Mouse (Mus musculus): ENCODE data around the gene Gm20696. TPM values are rescaled to one million over a fixed set of nuclear protein-coding genes. Genes with fewer than 3 reads are reported as not detected.
A peak's percentile ranks its signal among the peaks of the same experiment; 100 is the strongest.

Gm20696 gene
- polyA plus RNA-seq, 1 experiment from 2014 or later = 6.3 TPM

- 25% methylated on average over 12 of the region's 12 CpGs for WGBS
- Histone ChIP-seq H3K4me2 (ENCODE audit: low read length) (no peak overlapping the region), H3K4me1 (replicated peaks; ENCODE audit: control insufficient read depth, insufficient read depth, low read length) (peaks cover 34% of the 10 kb centered on the region), H3K4me3 (replicated peaks; ENCODE audit: low read length) (no peak overlapping the region), H3K9ac (replicated peaks; ENCODE audit: low read depth, low read length) (no peak overlapping the region), H3K27ac (ENCODE audit: low read length) (0 out of 2 replicates have a peak overlapping the region, but pooled peaks have one; percentile 28), H3K27me3 (replicated peaks; ENCODE audit: control insufficient read depth, insufficient read depth, low read length) (no peaks in the 10 kb centered on the region), H3K36me3 (ENCODE audit: control insufficient read depth, insufficient read depth) (no peaks in the 10 kb centered on the region), H3K9me3 (ENCODE audit: control insufficient read depth, low read length) (no peaks in the 10 kb centered on the region)
- ATAC-seq = no peak
Measured at GRCm38 (mm10) chr6:99263061-99263885, 403.3 kb downstream of the Gm20696 start.

GRCm38 (mm10) chr6:99261737-99262130 is 404.9 kb downstream of the Gm20696 start:
- Histone ChIP-seq H3K9me3 (ENCODE audit: control insufficient read depth, low read length) (no peaks in the 10 kb centered on the region), H3K27ac (ENCODE audit: low read length) (no peak overlapping the region), H3K4me1 (replicated peaks; ENCODE audit: control insufficient read depth, insufficient read depth, low read length) (peaks cover 29% of the 10 kb centered on the region), H3K27me3 (replicated peaks; ENCODE audit: control insufficient read depth, insufficient read depth, low read length) (no peaks in the 10 kb centered on the region), H3K9ac (replicated peaks; ENCODE audit: low read depth, low read length) (no peak overlapping the region), H3K4me2 (ENCODE audit: low read length) (no peak overlapping the region), H3K36me3 (ENCODE audit: control insufficient read depth, insufficient read depth) (no peaks in the 10 kb centered on the region), H3K4me3 (replicated peaks; ENCODE audit: low read length) (no peak overlapping the region)
- 52% methylated on average over 4 of the region's 4 CpGs for WGBS
- no peak for ATAC-seq

- Histone ChIP-seq H3K27me3 (replicated peaks; ENCODE audit: control insufficient read depth, insufficient read depth, low read length) (no peaks in the 10 kb centered on the region), H3K4me1 (replicated peaks; ENCODE audit: control insufficient read depth, insufficient read depth, low read length) (peaks cover 23% of the 10 kb centered on the region), H3K4me2 (ENCODE audit: low read length) (no peak overlapping the region), H3K36me3 (ENCODE audit: control insufficient read depth, insufficient read depth) (no peaks in the 10 kb centered on the region), H3K9ac (replicated peaks; ENCODE audit: low read depth, low read length) (no peak overlapping the region), H3K9me3 (ENCODE audit: control insufficient read depth, low read length) (no peaks in the 10 kb centered on the region), H3K4me3 (replicated peaks; ENCODE audit: low read length) (no peak overlapping the region), H3K27ac (ENCODE audit: low read length) (no peak overlapping the region)
- ATAC-seq = no peak
- WGBS = 46% methylated on average over 11 of the region's 11 CpGs
Measured at GRCm38 (mm10) chr6:99260941-99261736, 405.5 kb downstream of the Gm20696 start.

GRCm38 (mm10) chr6:99258346-99258745 is 408.3 kb downstream of the Gm20696 start:
- H3K4me2 ChIP-seq (ENCODE audit: low read length) = no peak overlapping the region
- no peak overlapping the region for H3K27ac ChIP-seq (ENCODE audit: low read length)
- H3K4me1 ChIP-seq (replicated peaks; ENCODE audit: control insufficient read depth, insufficient read depth, low read length) = 0 out of 2 replicates have a peak, but pooled peaks cover 3% of the 10 kb centered on the region
- H3K36me3 ChIP-seq (ENCODE audit: control insufficient read depth, insufficient read depth) = no peaks in the 10 kb centered on the region
- H3K9me3 ChIP-seq (ENCODE audit: control insufficient read depth, low read length) = no peaks in the 10 kb centered on the region
- ATAC-seq = no peak
- H3K27me3 ChIP-seq (replicated peaks; ENCODE audit: control insufficient read depth, insufficient read depth, low read length) = no peaks in the 10 kb centered on the region
- no peak overlapping the region for H3K4me3 ChIP-seq (replicated peaks; ENCODE audit: low read length)
- WGBS = 81% methylated on average over 5 of the region's 5 CpGs
- H3K9ac ChIP-seq (replicated peaks; ENCODE audit: low read depth, low read length) = no peak overlapping the region

GRCm38 (mm10) chr6:99257676-99258075 is 408.9 kb downstream of the Gm20696 start:
- ATAC-seq = no peak
- no peak overlapping the region for H3K4me2 ChIP-seq (ENCODE audit: low read length)
- no peak overlapping the region for H3K4me3 ChIP-seq (replicated peaks; ENCODE audit: low read length)
- no peaks in the 10 kb centered on the region for H3K27me3 ChIP-seq (replicated peaks; ENCODE audit: control insufficient read depth, insufficient read depth, low read length)
- no peaks in the 10 kb centered on the region for H3K9me3 ChIP-seq (ENCODE audit: control insufficient read depth, low read length)
- 83% methylated on average over 2 of the region's 2 CpGs for WGBS
- no peaks in the 10 kb centered on the region for H3K36me3 ChIP-seq (ENCODE audit: control insufficient read depth, insufficient read depth)
- H3K27ac ChIP-seq (ENCODE audit: low read length) = no peak overlapping the region
- H3K9ac ChIP-seq (replicated peaks; ENCODE audit: low read depth, low read length) = no peak overlapping the region
- peaks cover 5% of the 10 kb centered on the region; the same call in 1 of the 2 replicates for H3K4me1 ChIP-seq (replicated peaks; ENCODE audit: control insufficient read depth, insufficient read depth, low read length)

- Histone ChIP-seq H3K27ac (ENCODE audit: low read length) (no peak overlapping the region), H3K9ac (replicated peaks; ENCODE audit: low read depth, low read length) (no peak overlapping the region), H3K4me1 (replicated peaks; ENCODE audit: control insufficient read depth, insufficient read depth, low read length) (peaks cover 2% of the 10 kb centered on the region; the same call in 1 of the 2 replicates), H3K9me3 (ENCODE audit: control insufficient read depth, low read length) (no peaks in the 10 kb centered on the region), H3K4me2 (ENCODE audit: low read length) (no peak overlapping the region), H3K36me3 (ENCODE audit: control insufficient read depth, insufficient read depth) (no peaks in the 10 kb centered on the region), H3K4me3 (replicated peaks; ENCODE audit: low read length) (no peak overlapping the region), H3K27me3 (replicated peaks; ENCODE audit: control insufficient read depth, insufficient read depth, low read length) (no peaks in the 10 kb centered on the region)
- WGBS = 87% methylated on average over 8 of the region's 8 CpGs
- no peak for ATAC-seq
Measured at GRCm38 (mm10) chr6:99253331-99253730, 413.3 kb downstream of the Gm20696 start.

GRCm38 (mm10) chr6:99252816-99253215 is 413.8 kb downstream of the Gm20696 start:
- WGBS = 71% methylated on average over 5 of the region's 5 CpGs
- no peak for ATAC-seq
- H3K4me2 ChIP-seq (ENCODE audit: low read length) = no peak overlapping the region

GRCm38 (mm10) chr6:99251924-99252323 is 414.7 kb downstream of the Gm20696 start:
- H3K36me3 ChIP-seq (ENCODE audit: control insufficient read depth, insufficient read depth) = no peaks in the 10 kb centered on the region
- H3K4me2 ChIP-seq (ENCODE audit: low read length) = no peak overlapping the region
- no peak overlapping the region for H3K9ac ChIP-seq (replicated peaks; ENCODE audit: low read depth, low read length)
- no peaks in the 10 kb centered on the region for H3K27me3 ChIP-seq (replicated peaks; ENCODE audit: control insufficient read depth, insufficient read depth, low read length)
- H3K4me1 ChIP-seq (replicated peaks; ENCODE audit: control insufficient read depth, insufficient read depth, low read length) = peaks cover 2% of the 10 kb centered on the region; the same call in 1 of the 2 replicates
- H3K4me3 ChIP-seq (replicated peaks; ENCODE audit: low read length) = no peak overlapping the region
- no peaks in the 10 kb centered on the region for H3K9me3 ChIP-seq (ENCODE audit: control insufficient read depth, low read length)
- no peak for ATAC-seq
- H3K27ac ChIP-seq (ENCODE audit: low read length) = no peak overlapping the region
- WGBS = 92% methylated on average over 4 of the region's 4 CpGs

More at GRCm38 (mm10) chr6:99252816-99253215, 413.8 kb downstream of the Gm20696 start:
- peaks cover 2% of the 10 kb centered on the region; the same call in 1 of the 2 replicates for H3K4me1 ChIP-seq (replicated peaks; ENCODE audit: control insufficient read depth, insufficient read depth, low read length)
- no peaks in the 10 kb centered on the region for H3K36me3 ChIP-seq (ENCODE audit: control insufficient read depth, insufficient read depth)
- no peak overlapping the region for H3K9ac ChIP-seq (replicated peaks; ENCODE audit: low read depth, low read length)
- H3K27me3 ChIP-seq (replicated peaks; ENCODE audit: control insufficient read depth, insufficient read depth, low read length) = no peaks in the 10 kb centered on the region
- H3K4me3 ChIP-seq (replicated peaks; ENCODE audit: low read length) = no peak overlapping the region
- H3K27ac ChIP-seq (ENCODE audit: low read length) = no peak overlapping the region
- no peaks in the 10 kb centered on the region for H3K9me3 ChIP-seq (ENCODE audit: control insufficient read depth, low read length)

- Histone ChIP-seq H3K9me3 (ENCODE audit: control insufficient read depth, low read length) (no peaks in the 10 kb centered on the region), H3K4me2 (ENCODE audit: low read length) (no peak overlapping the region), H3K36me3 (ENCODE audit: control insufficient read depth, insufficient read depth) (no peaks in the 10 kb centered on the region), H3K4me1 (replicated peaks; ENCODE audit: control insufficient read depth, insufficient read depth, low read length) (peaks cover 2% of the 10 kb centered on the region; the same call in 1 of the 2 replicates), H3K9ac (replicated peaks; ENCODE audit: low read depth, low read length) (no peak overlapping the region), H3K27ac (ENCODE audit: low read length) (no peak overlapping the region), H3K27me3 (replicated peaks; ENCODE audit: control insufficient read depth, insufficient read depth, low read length) (no peaks in the 10 kb centered on the region), H3K4me3 (replicated peaks; ENCODE audit: low read length) (no peak overlapping the region)
- no peak for ATAC-seq
- 79% methylated on average over 3 of the region's 3 CpGs for WGBS
Measured at GRCm38 (mm10) chr6:99251222-99251621, 415.4 kb downstream of the Gm20696 start.
